Mouse (Mus musculus): Measurements from ENCODE around the gene Schip1. TPM values are rescaled to one million over a fixed set of nuclear protein-coding genes. Genes with fewer than 3 reads are reported as not detected.

The Schip1 gene
- total and polyA plus RNA-seq, 2 experiments from 2014 or later, result 114 to 192 TPM

- Histone ChIP-seq H3K27me3 (ENCODE audit: insufficient read depth, low read length) (no peaks in the 10 kb centered on the region), H3K4me1 (ENCODE audit: insufficient read depth) (no peaks in the 10 kb centered on the region), H3K36me3 (ENCODE audit: insufficient read depth) (no peaks in the 10 kb centered on the region), H3K4me3 (ENCODE audit: low read depth, low read length) (no peak overlapping the region), H3K9me3 (ENCODE audit: low read length) (no peaks in the 10 kb centered on the region), H3K9ac (no peak overlapping the region), H3K4me2 (ENCODE audit: low read depth) (no peak overlapping the region), H3K27ac (ENCODE audit: low read depth, low read length) (no peak overlapping the region)
- no peak for TF ChIP-seq CTCF (IDR thresholded peaks at IDR 0.05; ENCODE audit: low read depth)
- 94% methylated on average over 2 of the region's 2 CpGs for WGBS
- ATAC-seq (no peak), DNase-seq (no peak)
Observed at GRCm38 (mm10) chr3:68239887-68240286, 175.3 kb downstream of the Schip1 start.

GRCm38 (mm10) chr3:68243239-68243638 is 178.6 kb downstream of the Schip1 start:
- no peak for TF ChIP-seq CTCF (IDR thresholded peaks at IDR 0.05; ENCODE audit: low read depth)
- 69% methylated on average over 3 of the region's 3 CpGs for WGBS
- H3K27ac ChIP-seq (ENCODE audit: low read depth, low read length), result no peak overlapping the region
- H3K36me3 ChIP-seq (ENCODE audit: insufficient read depth), result no peaks in the 10 kb centered on the region
- ATAC-seq (no peak), DNase-seq (no peak)
- H3K4me2 ChIP-seq (ENCODE audit: low read depth), result no peak overlapping the region
- H3K9ac ChIP-seq, result no peak overlapping the region
- no peaks in the 10 kb centered on the region for H3K4me1 ChIP-seq (ENCODE audit: insufficient read depth)
- no peak overlapping the region for H3K4me3 ChIP-seq (ENCODE audit: low read depth, low read length)
- no peaks in the 10 kb centered on the region for H3K27me3 ChIP-seq (ENCODE audit: insufficient read depth, low read length)
- no peaks in the 10 kb centered on the region for H3K9me3 ChIP-seq (ENCODE audit: low read length)

GRCm38 (mm10) chr3:68246154-68246553 is 181.6 kb downstream of the Schip1 start:
- no peaks in the 10 kb centered on the region for H3K4me1 ChIP-seq (ENCODE audit: insufficient read depth)
- H3K9me3 ChIP-seq (ENCODE audit: low read length), result no peaks in the 10 kb centered on the region
- 40% methylated on average over 4 of the region's 4 CpGs for WGBS
- H3K27ac ChIP-seq (ENCODE audit: low read depth, low read length), result no peak overlapping the region
- H3K27me3 ChIP-seq (ENCODE audit: insufficient read depth, low read length), result no peaks in the 10 kb centered on the region
- H3K4me3 ChIP-seq (ENCODE audit: low read depth, low read length), result no peak overlapping the region
- no peak overlapping the region for H3K4me2 ChIP-seq (ENCODE audit: low read depth)
- TF ChIP-seq CTCF (IDR thresholded peaks at IDR 0.05; ENCODE audit: low read depth), result no peak
- no peak overlapping the region for H3K9ac ChIP-seq
- DNase-seq (peak; percentile 42), ATAC-seq (peak; percentile 28; the same call in 1 of the 2 replicates)
- no peaks in the 10 kb centered on the region for H3K36me3 ChIP-seq (ENCODE audit: insufficient read depth)

- Histone ChIP-seq H3K9ac (no peak overlapping the region), H3K9me3 (ENCODE audit: low read length) (no peaks in the 10 kb centered on the region), H3K4me2 (ENCODE audit: low read depth) (no peak overlapping the region), H3K36me3 (ENCODE audit: insufficient read depth) (no peaks in the 10 kb centered on the region), H3K4me1 (ENCODE audit: insufficient read depth) (no peaks in the 10 kb centered on the region), H3K4me3 (ENCODE audit: low read depth, low read length) (no peak overlapping the region), H3K27ac (ENCODE audit: low read depth, low read length) (no peak overlapping the region), H3K27me3 (ENCODE audit: insufficient read depth, low read length) (no peaks in the 10 kb centered on the region)
- ATAC-seq, result peak; percentile 36; the same call in 1 of the 2 replicates
- WGBS, result 52% methylated on average over 2 of the region's 2 CpGs
- peak; percentile 54 for DNase-seq
- no peak for TF ChIP-seq CTCF (IDR thresholded peaks at IDR 0.05; ENCODE audit: low read depth)
Observed at GRCm38 (mm10) chr3:68250589-68250988, 186.0 kb downstream of the Schip1 start.

- no peak overlapping the region for H3K4me3 ChIP-seq (ENCODE audit: low read depth, low read length)
- H3K27me3 ChIP-seq (ENCODE audit: insufficient read depth, low read length), result no peaks in the 10 kb centered on the region
- ATAC-seq (0 out of 2 replicates have a peak, but pooled peaks have one; percentile 37), DNase-seq (no peak)
- no peak overlapping the region for H3K9ac ChIP-seq
- no peaks in the 10 kb centered on the region for H3K9me3 ChIP-seq (ENCODE audit: low read length)
- 44% methylated on average over 1 of the region's 1 CpGs for WGBS
- H3K36me3 ChIP-seq (ENCODE audit: insufficient read depth), result no peaks in the 10 kb centered on the region
- TF ChIP-seq CTCF (IDR thresholded peaks at IDR 0.05; ENCODE audit: low read depth), result no peak
- no peak overlapping the region for H3K4me2 ChIP-seq (ENCODE audit: low read depth)
- H3K4me1 ChIP-seq (ENCODE audit: insufficient read depth), result no peaks in the 10 kb centered on the region
- H3K27ac ChIP-seq (ENCODE audit: low read depth, low read length), result no peak overlapping the region
Observed at GRCm38 (mm10) chr3:68252335-68252734, 187.7 kb downstream of the Schip1 start.

GRCm38 (mm10) chr3:68262304-68262703 is 197.7 kb downstream of the Schip1 start:
- Histone ChIP-seq H3K4me2 (ENCODE audit: low read depth) (no peak overlapping the region), H3K4me3 (ENCODE audit: low read depth, low read length) (no peak overlapping the region), H3K27ac (ENCODE audit: low read depth, low read length) (no peak overlapping the region), H3K36me3 (ENCODE audit: insufficient read depth) (no peaks in the 10 kb centered on the region), H3K9ac (no peak overlapping the region), H3K4me1 (ENCODE audit: insufficient read depth) (no peaks in the 10 kb centered on the region), H3K27me3 (ENCODE audit: insufficient read depth, low read length) (no peaks in the 10 kb centered on the region), H3K9me3 (ENCODE audit: low read length) (no peaks in the 10 kb centered on the region)
- TF ChIP-seq CTCF (IDR thresholded peaks at IDR 0.05; ENCODE audit: low read depth), result no peak
- no peak for ATAC-seq
- WGBS, result 83% methylated on average over 6 of the region's 6 CpGs
- no peak for DNase-seq

- H3K4me2 ChIP-seq (ENCODE audit: low read depth), result no peak overlapping the region
- 88% methylated on average over 4 of the region's 4 CpGs for WGBS
- H3K9me3 ChIP-seq (ENCODE audit: low read length), result no peaks in the 10 kb centered on the region
- no peak overlapping the region for H3K4me3 ChIP-seq (ENCODE audit: low read depth, low read length)
- DNase-seq (no peak), ATAC-seq (no peak)
- H3K36me3 ChIP-seq (ENCODE audit: insufficient read depth), result no peaks in the 10 kb centered on the region
- H3K4me1 ChIP-seq (ENCODE audit: insufficient read depth), result no peaks in the 10 kb centered on the region
- no peak for TF ChIP-seq CTCF (IDR thresholded peaks at IDR 0.05; ENCODE audit: low read depth)
- no peak overlapping the region for H3K27ac ChIP-seq (ENCODE audit: low read depth, low read length)
- no peaks in the 10 kb centered on the region for H3K27me3 ChIP-seq (ENCODE audit: insufficient read depth, low read length)
- H3K9ac ChIP-seq, result no peak overlapping the region
Observed at GRCm38 (mm10) chr3:68267905-68268304, 203.3 kb downstream of the Schip1 start.
